Mouse (Mus musculus) layer of hippocampus, adult 18-20 months (tissue): Measurements from ENCODE around the gene Rdh16f1. TPM values are rescaled to one million over a fixed set of nuclear protein-coding genes. Genes with fewer than 3 reads are reported as not detected.

ENCODE experiments used
- DNase-seq, 2 experiments: peaks; one replicate each; pipeline ENCODE4 v3.0.0; 2022; ENCODE audit warnings: low spot score in 2 of 2
- long read RNA-seq: library from polyadenylated mRNA; stranded (forward); transcript quantifications from one replicate; pipeline ENCODE4 v2.0.0, GENCODE M21; 2021
- total RNA-seq, 2 experiments: library from RNA; stranded (reverse); gene quantifications; 2 replicates each; pipeline ENCODE4 v1.2.3; 2021

Gene Rdh16f1
- total RNA-seq: not detected
- long read RNA-seq, partial matches to known transcripts: 0 of 1 reads
- long read RNA-seq, other reads (novel, unspliced or antisense): 1 of 1 reads

DNA sequence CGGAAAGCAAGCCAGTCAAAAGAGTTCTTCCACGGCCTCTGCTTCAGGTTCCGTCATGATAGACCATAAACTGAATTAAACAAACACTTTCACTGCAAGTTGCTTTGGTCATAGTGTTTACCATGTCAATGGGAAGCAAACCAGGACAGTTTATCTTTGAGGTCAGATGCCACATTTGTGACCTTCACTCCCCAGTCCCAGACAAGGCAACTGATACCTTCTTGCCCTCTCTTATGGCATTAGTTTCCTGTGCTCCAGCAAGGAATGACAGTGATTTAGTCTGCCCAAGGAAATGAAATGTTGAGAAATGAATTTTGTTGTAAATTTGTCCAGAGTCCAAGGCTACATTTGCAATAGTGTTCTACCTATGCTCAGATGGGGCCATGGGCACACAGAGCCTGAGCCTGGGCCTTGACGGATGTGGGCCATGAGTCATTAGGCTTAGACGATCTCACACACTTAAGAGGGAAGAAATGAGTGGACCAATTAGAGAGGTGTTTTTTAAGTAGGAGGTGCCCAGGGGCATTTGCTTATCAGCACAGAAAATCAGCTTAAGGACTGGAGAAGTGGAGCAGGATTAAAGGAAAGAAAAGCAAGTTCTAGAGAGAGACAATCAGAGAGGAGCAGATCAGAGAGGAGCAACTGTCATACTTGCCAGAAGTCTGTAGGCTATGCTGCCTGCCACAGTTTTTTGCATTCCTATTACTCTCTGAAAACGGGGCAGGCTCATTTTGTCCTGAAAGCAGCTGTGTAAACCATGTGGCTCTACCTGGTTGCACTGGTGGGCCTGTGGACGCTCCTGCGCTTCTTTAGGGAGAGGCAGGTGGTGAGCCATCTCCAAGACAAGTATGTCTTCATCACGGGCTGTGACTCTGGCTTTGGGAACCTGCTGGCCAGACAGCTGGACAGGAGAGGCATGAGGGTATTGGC is at the start of gene Rdh16f1, which contains the start of gene Rdh1:
Gene Rdh16f1, plus strand, starts transcription at position 607 of the 930 bp plus-strand sequence.
Gene Rdh1, plus strand, starts transcription at position 541 of the 930 bp plus-strand sequence.
- no peak for DNase-seq

DNA sequence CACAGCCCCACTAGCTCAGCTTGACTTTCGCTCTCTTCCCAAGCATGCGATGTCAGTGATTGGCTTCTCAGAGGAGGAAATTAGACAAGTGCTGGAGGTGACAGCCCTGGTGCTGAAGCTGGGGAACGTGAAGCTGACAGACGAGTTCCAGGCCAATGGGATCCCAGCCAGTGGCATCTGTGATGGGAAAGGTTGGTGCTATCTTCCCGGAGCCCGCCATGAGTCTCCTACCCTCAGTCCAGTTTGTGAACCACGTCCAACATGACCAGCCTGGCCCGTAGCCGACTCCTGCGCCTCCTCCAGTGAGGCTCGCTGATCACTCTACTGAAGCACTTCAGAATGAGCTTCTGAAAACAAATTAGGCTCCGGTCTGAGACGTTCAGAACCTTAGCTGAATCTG is 49.3 kb upstream of the Rdh16f1 start:
- DNase-seq: no peak

DNA sequence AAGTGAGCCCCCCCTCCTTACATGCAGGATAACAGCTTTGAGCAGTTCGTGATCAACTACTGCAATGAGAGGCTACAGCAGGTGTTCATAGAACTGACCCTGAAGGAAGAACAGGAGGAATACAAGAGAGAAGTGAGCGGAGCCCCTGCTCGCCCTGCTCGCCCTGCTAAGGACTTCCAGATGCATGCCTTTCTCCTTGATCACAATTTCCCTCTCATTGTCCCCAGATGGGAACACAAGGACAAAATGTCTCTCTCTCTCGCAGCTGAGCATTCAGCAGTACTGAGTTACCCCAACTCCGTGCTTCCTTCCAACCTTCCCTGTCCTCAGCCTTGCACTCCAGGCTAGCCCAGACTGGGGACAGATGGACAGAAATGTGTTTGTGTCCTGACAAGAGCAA is 46.9 kb upstream of the Rdh16f1 start:
- no peak for DNase-seq

DNA sequence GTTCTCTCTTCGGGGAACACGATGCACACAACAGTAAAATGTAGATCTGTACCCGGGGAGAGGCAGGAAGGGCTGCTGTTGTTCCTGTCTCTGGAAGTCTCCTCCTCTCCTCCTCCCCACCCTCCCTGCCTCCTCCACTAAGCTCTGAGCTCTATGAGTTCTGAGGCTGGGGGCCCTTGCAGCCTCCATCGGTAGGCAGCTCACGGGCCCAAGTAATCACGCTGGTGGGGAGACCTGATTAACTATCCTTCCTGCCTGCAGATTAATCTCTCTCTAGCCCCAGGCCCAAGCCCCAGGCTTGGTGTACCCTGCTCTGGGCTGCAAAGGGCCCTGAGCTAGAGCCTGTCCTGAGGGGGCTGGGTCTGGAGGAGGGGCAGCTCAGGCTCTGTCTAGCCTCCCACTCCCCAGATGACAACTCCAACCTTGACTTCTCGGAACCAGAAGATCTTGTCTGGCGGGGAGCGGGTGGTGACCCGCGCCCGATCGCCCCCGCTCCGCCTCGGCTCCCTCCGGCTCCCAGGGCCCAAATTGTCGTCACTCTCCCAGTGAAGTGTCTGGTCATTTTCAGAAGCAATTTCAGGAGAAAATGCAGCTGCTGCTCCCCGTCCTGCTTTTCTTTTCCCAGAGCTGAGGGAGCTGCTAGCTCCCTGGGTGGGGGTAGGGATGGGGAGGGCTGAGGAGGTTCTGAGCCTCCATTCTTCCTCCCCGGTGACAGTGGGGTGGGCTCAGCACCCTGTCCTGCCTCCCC is 37.7 kb upstream of the Rdh16f1 start:
- peak; percentile 16 to 57 for DNase-seq

DNA sequence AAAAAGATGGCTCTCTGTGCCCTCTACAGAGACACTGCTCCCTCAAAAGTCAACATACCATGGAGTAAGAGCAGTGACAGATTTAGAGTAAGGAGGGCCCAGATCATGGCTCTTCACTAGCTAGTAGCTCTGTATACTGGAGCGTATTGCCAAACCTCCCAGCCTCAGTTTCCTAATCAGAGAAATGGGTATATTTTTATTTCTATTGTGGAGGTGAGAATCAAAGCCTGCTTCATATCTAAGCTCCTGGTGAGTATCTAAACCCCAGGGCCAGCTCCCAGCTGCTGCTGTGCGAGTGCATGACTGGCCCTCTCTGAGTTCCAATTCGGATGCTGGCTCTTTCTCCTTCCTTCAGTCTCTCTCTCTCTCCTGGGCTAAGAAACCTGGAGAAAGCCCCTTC is 35.4 kb upstream of the Rdh16f1 start, which contains the start of gene Tac2:
Gene Tac2, plus strand, starts transcription at position 301 of the 400 bp plus-strand sequence.
- no peak for DNase-seq

DNA sequence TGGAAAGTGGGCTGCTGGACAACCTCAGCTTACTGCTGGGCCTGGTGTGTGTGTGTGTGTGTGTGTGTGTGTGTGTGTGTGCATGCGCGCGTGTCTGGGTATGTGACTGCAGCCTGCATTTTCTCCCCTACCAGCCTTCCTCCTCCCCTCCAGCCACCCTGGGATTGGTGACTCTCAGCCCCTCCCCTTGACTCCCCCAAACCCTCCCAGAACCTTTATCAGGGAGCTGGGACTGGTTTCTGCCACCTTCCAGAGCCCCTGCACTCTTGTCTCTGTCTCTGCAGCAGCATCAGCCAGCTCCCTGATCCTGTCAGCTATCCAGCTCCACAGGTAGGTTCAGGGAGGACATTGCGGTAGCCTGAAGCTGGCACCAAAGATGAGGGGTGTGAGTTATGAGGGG is 34.5 kb upstream of the Rdh16f1 start:
- DNase-seq: no peak

DNA sequence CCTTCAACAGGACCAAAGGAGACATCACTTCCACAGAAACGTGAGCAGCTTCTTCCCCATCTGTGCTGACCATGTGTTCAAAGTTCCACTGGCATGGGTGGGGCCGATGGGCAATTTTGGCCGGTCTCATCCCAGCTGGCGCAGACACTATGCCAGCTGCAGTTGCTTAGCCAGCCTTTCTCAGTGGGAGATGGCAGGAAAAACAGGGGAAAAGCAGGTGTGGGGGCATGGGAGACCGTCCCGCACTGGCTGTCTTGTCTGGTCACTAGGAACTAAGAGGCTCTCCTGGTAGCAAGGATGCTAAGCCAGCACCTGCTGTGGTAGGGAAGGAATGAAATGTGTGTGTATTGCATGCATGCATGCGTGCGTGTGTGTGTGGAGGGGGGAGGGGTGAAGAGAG is 31.1 kb upstream of the Rdh16f1 start:
- no peak for DNase-seq

DNA sequence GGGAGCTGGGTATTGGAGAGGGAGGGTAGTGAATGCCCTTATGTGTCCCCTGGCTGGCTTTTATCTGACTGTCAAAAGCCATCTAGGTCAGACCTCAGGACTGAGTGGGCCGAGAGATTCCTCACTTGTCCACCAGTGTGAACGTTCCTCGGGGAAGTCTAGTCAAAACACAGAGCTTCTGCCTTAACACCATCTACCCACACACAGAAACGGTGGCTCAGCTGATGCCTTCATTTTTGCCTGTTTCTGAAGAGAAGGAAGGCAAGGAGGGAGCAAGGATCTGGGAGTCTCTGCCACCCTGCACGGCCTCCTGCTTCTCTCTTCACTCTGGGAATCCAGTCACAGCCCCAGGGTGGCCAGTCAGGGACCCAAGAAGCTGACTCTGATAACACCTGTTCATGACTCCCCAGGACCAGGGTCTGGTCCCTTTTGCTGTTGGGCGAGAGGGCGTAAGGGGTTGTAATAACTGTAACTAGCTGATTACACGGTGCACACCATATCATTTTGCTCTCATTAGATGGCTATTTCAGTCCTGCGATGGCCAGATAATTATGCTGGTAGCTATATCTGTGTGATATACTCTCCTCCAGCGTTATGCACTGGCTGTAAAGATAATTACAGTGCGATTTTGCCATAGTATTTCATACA is 29.2 kb upstream of the Rdh16f1 start:
- no peak for DNase-seq

DNA sequence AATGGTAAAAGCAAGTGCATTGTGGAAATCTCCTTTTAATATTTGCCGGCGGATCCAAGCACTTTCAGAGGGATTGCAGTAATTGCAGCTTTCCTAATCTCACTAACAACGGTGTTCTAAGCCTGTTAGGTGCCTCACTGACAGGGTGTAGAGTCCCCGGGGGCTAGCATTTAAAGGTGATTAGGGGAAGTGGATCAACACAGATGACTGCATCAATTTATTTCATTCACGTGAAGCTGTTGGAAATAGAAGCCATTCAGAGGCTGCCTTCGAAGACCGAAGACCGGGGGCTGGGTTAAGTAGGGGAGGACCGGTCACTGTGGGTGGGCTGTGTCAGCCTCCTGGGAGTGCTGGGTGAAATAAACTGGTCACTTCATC is 28.7 kb upstream of the Rdh16f1 start:
- no peak for DNase-seq

DNA sequence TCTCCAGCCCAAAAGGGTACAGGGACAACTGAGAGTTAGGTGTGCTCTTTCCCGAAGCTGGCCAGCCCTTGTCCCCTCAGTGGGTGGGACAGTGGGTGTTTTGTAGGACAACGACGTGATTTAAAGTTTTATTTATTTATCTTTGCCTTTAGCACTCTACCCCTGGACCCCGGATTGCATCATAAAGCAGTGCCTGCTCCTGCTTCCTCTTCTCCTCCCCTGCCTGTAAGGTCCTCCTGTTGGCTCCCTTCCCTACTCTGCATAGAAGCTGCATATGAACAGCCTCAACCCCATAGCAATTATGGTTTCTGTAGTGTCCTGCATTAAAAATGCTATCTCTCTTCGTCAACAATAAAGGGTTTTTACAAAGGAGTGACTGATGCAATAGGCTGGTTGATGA is 28.2 kb upstream of the Rdh16f1 start:
- DNase-seq: no peak

DNA sequence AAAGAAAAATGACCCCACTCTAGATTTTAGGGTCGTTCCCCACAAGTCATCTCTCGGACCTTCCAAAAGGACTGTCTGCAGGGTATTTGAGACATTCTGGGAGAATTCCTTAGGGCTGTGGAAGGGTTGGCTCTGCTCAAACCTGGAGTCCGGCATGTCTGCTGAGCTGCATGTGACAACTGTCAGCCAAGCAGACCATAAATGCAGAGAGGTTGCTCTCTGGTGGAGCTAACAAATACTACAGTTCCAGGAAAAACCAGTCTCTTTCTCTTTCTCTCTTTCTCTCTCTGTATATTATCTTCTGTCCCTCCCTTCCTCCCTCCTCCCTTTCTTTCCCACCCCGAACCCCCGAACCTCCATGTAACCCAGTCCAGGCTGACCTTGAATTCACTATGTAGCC is 25.2 kb upstream of the Rdh16f1 start:
- DNase-seq: peak in 1 of 2 experiments; percentile 47

DNA sequence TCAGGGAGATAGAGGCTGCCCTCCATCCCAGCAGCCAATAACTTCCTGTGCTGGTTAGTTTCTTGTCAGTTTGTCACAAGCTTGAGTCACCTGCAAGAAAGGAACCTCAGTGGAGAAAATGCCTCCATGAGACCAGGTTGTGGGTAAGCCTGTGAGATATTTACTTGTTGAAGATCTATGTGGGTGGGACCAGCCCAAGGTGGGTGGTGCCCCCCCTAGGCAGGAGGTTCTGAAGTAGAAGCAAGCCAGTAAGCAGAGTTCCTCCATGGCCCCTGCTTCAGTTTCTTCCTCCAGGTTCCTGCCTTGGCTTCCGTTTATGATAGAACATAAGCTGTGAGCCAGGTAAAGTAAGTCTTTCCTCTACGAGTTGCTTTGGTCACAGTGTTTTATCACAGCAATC is 23.3 kb upstream of the Rdh16f1 start:
- no peak for DNase-seq

DNA sequence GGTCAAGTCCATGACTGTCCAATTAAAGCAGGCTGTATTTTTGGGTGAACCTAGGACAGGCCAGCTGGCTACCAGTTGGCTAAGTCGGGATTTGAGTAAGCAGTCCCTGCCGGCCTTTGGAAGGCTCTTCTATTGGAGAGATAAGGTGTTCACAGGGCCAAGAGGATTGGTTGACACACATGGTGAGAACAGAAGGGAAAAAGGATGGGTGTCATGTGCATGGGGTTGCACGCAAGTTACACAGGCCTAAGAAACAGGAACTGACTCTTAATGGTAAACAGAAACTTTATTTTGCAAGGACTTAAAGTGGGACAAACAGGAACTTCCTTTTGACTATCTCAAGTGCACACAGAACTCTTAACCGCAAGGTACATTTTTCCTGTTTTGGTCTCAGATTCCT is 22.7 kb upstream of the Rdh16f1 start:
- no peak for DNase-seq

DNA sequence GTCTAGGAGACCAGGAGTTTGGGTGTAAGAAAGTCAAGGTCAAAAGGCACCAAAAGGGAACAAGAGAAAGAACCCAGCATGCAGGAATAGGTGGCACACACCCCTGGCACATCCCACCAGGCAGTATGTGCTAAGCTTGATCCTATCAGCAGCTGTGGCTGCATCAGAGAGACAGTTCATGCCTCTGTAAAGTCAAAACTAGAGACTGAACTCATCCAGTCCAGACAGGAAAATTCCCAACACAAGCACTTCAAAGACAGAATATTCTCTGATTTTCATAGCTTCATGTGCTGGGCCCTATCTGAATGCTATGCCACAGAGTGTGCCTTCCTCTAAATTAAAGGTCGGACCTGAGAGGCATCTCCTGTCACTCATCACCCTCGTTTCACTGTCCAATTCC is 22.0 kb upstream of the Rdh16f1 start:
- DNase-seq: no peak

DNA sequence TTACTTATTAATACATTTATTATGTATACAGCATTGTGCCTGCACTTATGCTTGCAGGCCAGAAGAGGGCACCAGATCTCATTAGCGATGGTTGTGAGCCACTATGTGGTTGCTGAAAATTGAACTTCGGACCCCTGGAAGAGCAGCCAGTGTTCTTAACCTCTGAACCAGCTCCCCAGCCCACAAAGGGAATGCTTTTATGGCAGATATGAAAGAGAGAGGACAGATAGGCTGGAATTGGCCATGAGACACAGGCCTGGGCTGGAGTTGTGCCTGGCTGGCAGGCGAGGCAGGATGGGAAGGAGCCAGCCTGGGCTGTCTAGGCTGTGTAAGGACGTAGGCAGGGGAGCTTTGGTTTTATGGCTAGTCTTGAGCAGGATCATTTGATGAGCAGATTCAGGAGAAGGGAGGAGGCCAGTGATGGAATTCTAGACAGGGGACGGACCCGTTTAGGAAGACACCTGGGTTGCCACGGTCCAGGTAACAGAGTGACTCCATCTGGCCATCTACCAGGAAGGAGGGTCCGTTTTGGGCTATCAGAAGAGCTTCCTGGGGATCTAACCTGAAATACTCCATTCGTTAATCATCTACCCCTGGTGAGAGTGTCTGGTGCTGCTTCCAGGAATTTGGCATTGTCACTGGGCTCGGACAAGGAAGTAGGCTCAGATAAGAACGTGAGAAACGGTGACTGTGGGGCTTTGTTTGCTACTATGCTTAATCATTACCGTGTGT is 21.3 kb upstream of the Rdh16f1 start:
- no peak for DNase-seq

DNA sequence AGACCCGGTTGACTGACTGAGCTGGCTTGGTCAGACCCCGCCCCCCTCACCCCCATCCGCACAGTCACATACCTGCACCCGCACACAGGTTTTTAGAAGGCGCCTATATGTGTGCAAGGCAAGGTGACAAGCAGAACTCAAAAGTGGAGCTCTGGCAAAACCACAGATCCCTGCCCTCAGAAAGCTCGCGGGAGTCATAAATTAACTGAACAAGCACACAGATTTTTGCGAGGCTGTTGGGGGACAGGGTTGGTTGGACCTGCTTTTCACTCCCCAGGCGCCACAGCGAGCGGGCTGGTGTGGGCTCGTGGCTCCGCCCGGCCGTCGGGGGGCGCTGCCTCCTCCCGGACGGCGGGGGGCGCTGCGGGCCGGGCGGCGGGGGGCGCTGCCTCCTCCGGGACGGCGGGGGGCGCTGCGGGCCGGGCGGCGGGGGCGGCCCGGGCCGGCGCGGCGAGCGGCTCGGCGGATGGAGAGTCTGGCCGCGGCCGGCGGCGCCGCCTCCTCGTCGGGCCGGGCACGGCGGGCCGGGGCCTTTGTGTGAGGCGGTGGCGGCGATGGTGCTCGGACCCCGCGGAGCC is 20.4 kb upstream of the Rdh16f1 start, which contains the start of gene Zbtb39:
Gene Zbtb39, plus strand, starts transcription at position 456 of the 578 bp plus-strand sequence.
- peak; percentile 56 to 72 for DNase-seq

DNA sequence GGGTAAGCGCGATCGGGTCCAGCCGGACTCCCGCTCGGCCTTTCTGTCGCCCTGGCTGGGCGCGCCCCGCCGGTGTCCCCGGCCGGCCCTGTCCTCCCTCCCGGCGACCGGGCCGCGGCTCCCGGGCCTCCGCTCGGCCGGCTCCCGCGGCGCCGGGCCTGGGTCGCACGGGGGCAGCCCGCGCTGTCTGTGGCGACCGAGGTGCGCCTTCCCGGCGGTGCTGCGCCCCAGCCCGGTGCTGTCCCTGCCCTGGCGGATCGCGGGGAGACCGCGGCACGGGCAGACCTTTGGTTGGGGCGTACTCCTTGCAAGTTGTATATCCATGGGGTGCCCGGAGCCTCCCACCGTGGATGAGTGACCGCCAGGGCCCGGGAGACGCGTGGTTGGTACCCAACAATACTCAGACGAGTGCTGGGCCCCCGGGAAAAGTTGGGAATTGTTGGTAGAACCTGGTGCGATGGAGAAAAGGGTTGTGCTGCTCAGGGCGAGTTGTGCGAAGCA is 19.9 kb upstream of the Rdh16f1 start:
- DNase-seq: no peak

DNA sequence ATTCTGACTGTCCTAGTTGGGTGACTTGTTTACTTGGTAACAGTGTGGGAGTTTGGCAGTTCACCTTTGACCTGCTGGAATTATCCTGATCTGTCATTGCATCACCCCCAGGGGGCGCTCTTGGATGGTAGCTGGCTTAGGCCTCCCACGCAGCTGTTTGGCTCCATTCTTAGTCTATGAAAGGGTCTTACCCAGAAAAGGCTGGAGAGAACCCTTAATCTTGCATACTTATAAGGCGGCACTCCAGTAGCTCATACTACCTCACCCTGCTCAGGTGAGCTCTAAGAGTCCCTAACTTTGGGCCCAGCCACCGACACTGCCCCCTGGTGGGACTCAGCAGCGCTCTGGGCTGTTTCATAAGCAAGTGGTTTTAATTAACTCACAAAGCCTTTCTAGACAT is 14.9 kb upstream of the Rdh16f1 start:
- DNase-seq: no peak

DNA sequence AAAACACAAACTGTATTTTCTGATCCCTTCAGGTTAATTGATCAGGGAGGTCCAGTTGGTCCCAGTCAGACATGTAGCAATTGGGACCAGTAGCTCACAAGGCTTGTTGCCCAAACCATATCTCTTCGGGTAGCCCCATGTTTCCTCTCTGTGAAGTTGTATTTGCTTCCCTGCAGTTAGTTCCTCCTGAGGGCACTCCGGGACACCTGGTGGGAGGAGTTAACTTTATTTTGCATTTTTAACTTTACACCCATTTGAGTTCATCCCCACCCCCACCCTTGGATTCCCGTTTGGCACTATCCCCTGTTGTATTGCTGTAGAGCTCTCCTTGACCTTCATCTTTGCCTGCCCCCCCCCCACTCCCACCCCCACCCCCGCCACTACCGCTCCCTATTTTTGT is 13.7 kb upstream of the Rdh16f1 start:
- no peak for DNase-seq

DNA sequence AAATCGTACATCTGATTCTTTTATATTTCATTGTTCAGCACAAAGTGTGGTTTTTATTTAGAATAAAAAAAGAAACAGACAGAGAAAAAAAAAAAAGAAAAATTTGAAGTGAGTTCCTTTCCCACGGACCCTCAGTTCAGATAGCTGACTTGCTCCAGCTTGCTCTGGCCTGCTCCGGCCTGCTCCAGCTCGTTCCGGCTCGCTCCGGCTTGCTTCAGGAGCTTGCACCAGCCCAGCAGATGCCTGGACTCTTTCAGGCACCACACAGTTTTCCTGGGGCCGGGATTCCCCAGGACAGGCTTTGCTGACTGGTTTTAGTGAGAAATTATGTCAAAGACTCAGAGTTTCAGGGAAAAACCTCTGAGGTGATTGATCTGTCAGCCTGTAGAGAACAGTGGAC is 12.3 kb upstream of the Rdh16f1 start:
- no peak for DNase-seq
